Mouse (Mus musculus) lung, embryonic 14.5 days (tissue): ENCODE measurements around the gene Abcf1. TPM values are rescaled to one million over a fixed set of nuclear protein-coding genes. Genes with fewer than 3 reads are reported as not detected.

Experiments used
- ATAC-seq: fragments of 200-750 bp; cut with Nextera tagmentation; 2 replicates; pipeline ENCODE4 v1.8.0; 2017; ENCODE audit warnings: mild to moderate bottlenecking, moderate TSS enrichment, moderate library complexity; ENCODE audit not compliant: insufficient read depth
- DNase-seq: peaks from one replicate; pipeline ENCODE4 v3.0.0-alpha.2; 2015
- H3K27ac ChIP-seq: fragments of 300-500 bp; sonication (generic); 2 replicates; pipeline ENCODE4 v1.5.1; 2014; ENCODE audit warnings: low read depth, mild to moderate bottlenecking, moderate library complexity
- H3K27me3 ChIP-seq: fragments of 300-500 bp; sonication (generic); 2 replicates; pipeline ENCODE4 v1.6.1; 2014; ENCODE audit warnings: low read length, control low read depth; ENCODE audit not compliant: insufficient read depth
- H3K36me3 ChIP-seq: fragments of 300-500 bp; sonication (generic); 2 replicates; pipeline ENCODE4 v1.6.1; 2014; ENCODE audit warnings: control low read depth; ENCODE audit not compliant: insufficient read depth
- H3K4me1 ChIP-seq: fragments of 300-500 bp; sonication (generic); 2 replicates; pipeline ENCODE4 v1.6.1; 2014; ENCODE audit warnings: antibody characterized with exemption, control low read depth; ENCODE audit not compliant: insufficient read depth
- H3K4me2 ChIP-seq: fragments of 300-500 bp; sonication (generic); 2 replicates; pipeline ENCODE4 v1.6.1; 2014; ENCODE audit warnings: mild to moderate bottlenecking
- H3K4me3 ChIP-seq: fragments of 300-500 bp; sonication (generic); 2 replicates; pipeline ENCODE4 v1.5.1; 2014; ENCODE audit warnings: low read depth, low read length
- H3K9ac ChIP-seq: fragments of 300-500 bp; sonication (generic); 2 replicates; pipeline ENCODE4 v1.6.1; 2014
- H3K9me3 ChIP-seq: fragments of 300-500 bp; sonication (generic); 2 replicates; pipeline ENCODE4 v1.6.1; 2016; ENCODE audit warnings: low read depth, low read length, control low read depth
- CTCF ChIP-seq: IDR thresholded peaks from 2 replicates; pipeline ENCODE4 v1.5.1; 2016; ENCODE audit warnings: antibody characterized with exemption, low read depth
- whole genome bisulfite sequencing: fragments of 180-500 bp; shearing (Covaris S2); extraction: QIAGEN DNeasy Blood & Tissue Kit; methylation state at CpG from one replicate; pipeline ENCODE4 v1.1.7; 2014; 5-methylcytosine and 5-hydroxymethylcytosine counted together
- microRNA counts: library from miRNA; unstranded; fragments of <30 nt; microRNA quantifications from one replicate; lab custom pipeline; 2016
- microRNA-seq: library from miRNA; unstranded; fragments of <30 nt; microRNA quantifications from one replicate; pipeline ENCODE4, GENCODE M21; 2016; ENCODE audit warnings: borderline number of aligned reads
- polyA plus RNA-seq: library from polyadenylated mRNA; unstranded; fragments of >200 nt; fragmentation: Nextera tagmentation; extraction: Ambion mirVana; gene quantifications from 2 replicates; pipeline ENCODE4 v1.2.1, GENCODE M21; 2014

Gene Abcf1
- polyA plus RNA-seq, 1 experiment from 2014 or later, result 86.6 TPM

- Histone ChIP-seq H3K27me3 (no peaks in the 10 kb centered on the region), H3K36me3 (peaks cover 47% of the 10 kb centered on the region), H3K4me1 (peaks cover 11% of the 10 kb centered on the region), H3K4me3 (peak overlapping the region; percentile 79), H3K9me3 (no peaks in the 10 kb centered on the region), H3K27ac (peak overlapping the region; percentile 99), H3K9ac (peak overlapping the region; percentile 96), H3K4me2 (peak overlapping the region; percentile 100)
- DNase-seq (peak; percentile 30), ATAC-seq (no peak)
- no peak for TF ChIP-seq CTCF
- under 1% methylated on average over 28 of the region's 28 CpGs for WGBS
These were observed 53.8 kb downstream of the Abcf1 start for GRCm38 (mm10) chr17:35915538-35916296.

DNA sequence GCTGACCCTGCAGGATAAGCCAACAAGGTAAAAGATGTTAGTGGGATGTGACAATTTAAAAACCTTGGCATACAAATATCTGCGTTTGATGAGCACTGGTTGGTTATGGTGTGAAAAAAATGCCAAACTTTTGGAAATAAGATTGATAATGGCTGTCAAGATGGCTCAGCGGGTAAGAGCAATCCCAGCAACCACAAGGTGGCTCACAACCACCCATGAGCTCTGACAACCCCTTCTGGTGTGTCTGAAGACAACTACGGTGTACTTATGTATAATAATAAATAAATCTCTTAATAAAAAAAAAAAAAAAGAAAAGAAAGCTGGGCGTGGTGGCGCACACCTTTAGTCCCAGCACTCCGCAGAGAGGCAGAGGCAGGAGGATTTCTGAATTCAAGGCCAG, 54.6 kb downstream of the Abcf1 start:
- WGBS, result 71% methylated on average over 6 of the region's 6 CpGs
- H3K4me3 ChIP-seq, result peak overlapping the region; percentile 79
- H3K4me2 ChIP-seq, result peak overlapping the region; percentile 100
- peak overlapping the region; percentile 96; the same call in 1 of the 2 replicates for H3K9ac ChIP-seq
- H3K27me3 ChIP-seq, result no peaks in the 10 kb centered on the region
- DNase-seq (no peak), ATAC-seq (no peak)
- H3K27ac ChIP-seq, result no peak overlapping the region
- TF ChIP-seq CTCF, result no peak
- H3K4me1 ChIP-seq, result peaks cover 8% of the 10 kb centered on the region
- no peaks in the 10 kb centered on the region for H3K9me3 ChIP-seq
- peaks cover 47% of the 10 kb centered on the region for H3K36me3 ChIP-seq

DNA sequence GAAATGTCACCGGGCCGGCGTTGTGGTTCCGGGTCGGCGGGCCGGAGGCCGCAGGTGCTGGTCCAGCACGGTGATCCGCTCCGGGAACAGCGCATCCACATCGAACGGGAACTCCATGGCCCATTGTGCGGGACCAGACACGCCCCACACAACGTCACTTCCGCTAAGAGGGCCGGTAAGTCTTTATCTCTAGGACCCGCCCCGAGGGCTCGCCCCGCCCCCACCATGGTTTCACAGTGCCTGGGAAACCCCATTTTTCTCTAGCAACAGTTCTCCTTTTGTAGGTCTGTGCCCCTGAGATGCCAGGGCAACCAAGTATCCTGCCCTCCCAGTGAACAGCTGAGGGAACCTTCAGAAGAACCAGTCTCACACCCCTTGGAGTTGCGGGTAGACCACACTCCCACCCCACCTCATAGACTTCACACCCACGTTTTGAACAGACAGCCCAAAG, 59.6 kb downstream of the Abcf1 start, which contains the start of gene Atat1:
TSS of gene Atat1 (minus strand) at position 157 of the 451 bp plus-strand sequence.
- ATAC-seq (peak; percentile 92), DNase-seq (peak; percentile 97)
- Histone ChIP-seq H3K9ac (peak within 1 kb of the TSS; percentile 73), H3K9me3 (no peaks in the 10 kb centered on the region), H3K4me2 (peak within 1 kb of the TSS; percentile 71), H3K4me1 (peaks cover 5% of the 10 kb centered on the region; the same call in 1 of the 2 replicates), H3K27ac (peak within 1 kb of the TSS; percentile 73; the same call in 1 of the 2 replicates), H3K36me3 (peaks cover 66% of the 10 kb centered on the region), H3K27me3 (no peaks in the 10 kb centered on the region), H3K4me3 (peak within 1 kb of the TSS; percentile 70)
- WGBS, result 3% methylated on average over 25 of the region's 25 CpGs
- TF ChIP-seq CTCF, result no peak

- Histone ChIP-seq H3K27me3 (no peaks in the 10 kb centered on the region), H3K36me3 (peaks cover 66% of the 10 kb centered on the region), H3K4me2 (peak overlapping the region; percentile 71), H3K9me3 (no peaks in the 10 kb centered on the region), H3K4me3 (peak overlapping the region; percentile 70), H3K4me1 (peaks cover 5% of the 10 kb centered on the region; the same call in 1 of the 2 replicates), H3K27ac (peak overlapping the region; percentile 73; the same call in 1 of the 2 replicates), H3K9ac (peak overlapping the region; percentile 73)
- WGBS, result 14% methylated on average over 20 of the region's 20 CpGs
- peak; percentile 23 for ATAC-seq
- TF ChIP-seq CTCF, result no peak
- DNase-seq, result no peak
These were observed 60.2 kb downstream of the Abcf1 start for GRCm38 (mm10) chr17:35909186-35909918.

GRCm38 (mm10) chr17:35907609-35908008, 62.0 kb downstream of the Abcf1 start:
- 70% methylated on average over 2 of the region's 2 CpGs for WGBS
- no peak overlapping the region for H3K4me3 ChIP-seq
- no peak for DNase-seq
- TF ChIP-seq CTCF, result peak; percentile 31
- H3K27me3 ChIP-seq, result no peaks in the 10 kb centered on the region
- H3K9me3 ChIP-seq, result no peaks in the 10 kb centered on the region
- no peak overlapping the region for H3K4me2 ChIP-seq
- H3K4me1 ChIP-seq, result peaks cover 5% of the 10 kb centered on the region; the same call in 1 of the 2 replicates
- no peak overlapping the region for H3K9ac ChIP-seq
- H3K36me3 ChIP-seq, result peaks cover 66% of the 10 kb centered on the region
- no peak overlapping the region for H3K27ac ChIP-seq
- no peak for ATAC-seq

MicroRNAs within 50 kb of the gene (microRNA counts, 519-probe panel; counts per million panel counts)
- microRNA mmu-miR-1894-3p (lab: Ali Mortazavi, UCI), result 30.5 counts per million
- 30.5 counts per million for microRNA mmu-miR-1894-5p (lab: Ali Mortazavi, UCI)
- microRNA mmu-miR-877 (lab: Ali Mortazavi, UCI), result 2,140 counts per million, percentile 28 among the panel's probes with 10 or more counts

Small RNA genes lying within 50 kb of the gene (microRNA-seq; reads per million reads assigned to microRNA genes)
- gene Mir1894 (not detected), gene Mir877 (71.3 reads per million, percentile 45 among the genes with 10 or more reads in this experiment)

Other genes starting within 250 kb of the Abcf1 start
- 5.0 and 7.1 TPM in 2 replicates for gene Ier3, start 148.1 kb downstream of the Abcf1 start, polyA plus RNA-seq
- gene Flot1, start 146.5 kb downstream of the Abcf1 start, polyA plus RNA-seq, result 30.9 and 32.5 TPM in 2 replicates
- 1,155 and 1,206 TPM in 2 replicates for gene Tubb5, start 131.5 kb downstream of the Abcf1 start, polyA plus RNA-seq
- 19.5 and 21.6 TPM in 2 replicates for gene Mdc1, start 128.2 kb downstream of the Abcf1 start, polyA plus RNA-seq
- 69.2 and 72.0 TPM in 2 replicates for gene Nrm, start 108.4 kb downstream of the Abcf1 start, polyA plus RNA-seq
- 24.0 and 24.7 TPM in 2 replicates for gene Ppp1r18, start 104.2 kb downstream of the Abcf1 start, polyA plus RNA-seq
- 40.8 and 42.9 TPM in 2 replicates for gene Dhx16, start 89.9 kb downstream of the Abcf1 start, polyA plus RNA-seq
- gene 2310061I04Rik, start 72.3 kb downstream of the Abcf1 start, polyA plus RNA-seq, result 21.0 and 25.4 TPM in 2 replicates
- gene Atat1, start 59.7 kb downstream of the Abcf1 start, polyA plus RNA-seq, result 72.2 and 77.9 TPM in 2 replicates
- 84.5 and 89.1 TPM in 2 replicates for gene Mrps18b, start 53.4 kb downstream of the Abcf1 start, polyA plus RNA-seq
- 36.3 and 38.5 TPM in 2 replicates for gene Ppp1r10, start 53.3 kb downstream of the Abcf1 start, polyA plus RNA-seq
- 39.5 and 46.4 TPM in 2 replicates for gene Gnl1, start 10.1 kb upstream of the Abcf1 start, polyA plus RNA-seq
- gene Prr3, start 10.5 kb upstream of the Abcf1 start, polyA plus RNA-seq, result 27.1 and 30.8 TPM in 2 replicates
- 2.4 and 3.3 TPM in 2 replicates for gene H2-T24, start 50.8 kb upstream of the Abcf1 start, polyA plus RNA-seq
- gene H2-T23, start 63.1 kb upstream of the Abcf1 start, polyA plus RNA-seq, result 3.9 and 4.4 TPM in 2 replicates
- 16.0 and 16.8 TPM in 2 replicates for gene H2-T22, start 73.0 kb upstream of the Abcf1 start, polyA plus RNA-seq
- gene Gm6034, start 73.2 kb upstream of the Abcf1 start, polyA plus RNA-seq, result not detected in 2 replicates
- gene Gm11127, start 88.6 kb upstream of the Abcf1 start, polyA plus RNA-seq, result not detected in 2 replicates
- not detected in 2 replicates for gene Gm19684, start 151.9 kb upstream of the Abcf1 start, polyA plus RNA-seq
- gene Gm7030, start 159.7 kb upstream of the Abcf1 start, polyA plus RNA-seq, result not detected in 2 replicates
- 44.4 and 51.4 TPM in 2 replicates for gene Gm8909, start 198.8 kb upstream of the Abcf1 start, polyA plus RNA-seq
- 1.3 and 1.4 TPM in 2 replicates for gene H2-T3, start 220.5 kb upstream of the Abcf1 start, polyA plus RNA-seq